Mouse (Mus musculus) frontal cortex, adult (tissue): ENCODE data around the gene Hipk2.

Experiments
- ATAC-seq: cut with Nextera tagmentation; 2 replicates; pipeline ENCODE4 v1.9.2; 2017; ENCODE audit warnings: mild to moderate bottlenecking, moderate library complexity, mixed read lengths; ENCODE audit not compliant: low TSS enrichment

Hipk2 gene

GRCm38 (mm10) chr6:38753729-38754128 is 122.2 kb downstream of the Hipk2 start:
- no peak for ATAC-seq

GRCm38 (mm10) chr6:38753025-38753424 is 122.9 kb downstream of the Hipk2 start:
- no peak for ATAC-seq

- ATAC-seq, result 0 out of 2 replicates have a peak, but pooled peaks have one; percentile 55
Measured at GRCm38 (mm10) chr6:38752495-38752894, 123.5 kb downstream of the Hipk2 start.

GRCm38 (mm10) chr6:38748037-38748436 is 127.9 kb downstream of the Hipk2 start:
- ATAC-seq, result no peak

- ATAC-seq, result no peak
Measured at GRCm38 (mm10) chr6:38743351-38743750, 132.6 kb downstream of the Hipk2 start.

GRCm38 (mm10) chr6:38742441-38742840 is 133.5 kb downstream of the Hipk2 start:
- no peak for ATAC-seq

- no peak for ATAC-seq
Measured at GRCm38 (mm10) chr6:38741024-38741423, 134.9 kb downstream of the Hipk2 start.

- ATAC-seq, result no peak
Measured at GRCm38 (mm10) chr6:38739266-38739665, 136.7 kb downstream of the Hipk2 start.

- no peak for ATAC-seq
Measured at GRCm38 (mm10) chr6:38737763-38738162, 138.2 kb downstream of the Hipk2 start.

GRCm38 (mm10) chr6:38736240-38736639 is 139.7 kb downstream of the Hipk2 start:
- ATAC-seq, result peak; percentile 79

- ATAC-seq, result 0 out of 2 replicates have a peak, but pooled peaks have one; percentile 42
Measured at GRCm38 (mm10) chr6:38732681-38733080, 143.3 kb downstream of the Hipk2 start.

- ATAC-seq, result peak; percentile 85
Measured at GRCm38 (mm10) chr6:38730169-38731146, 145.5 kb downstream of the Hipk2 start.

- ATAC-seq, result no peak
Measured at GRCm38 (mm10) chr6:38725515-38725914, 150.4 kb downstream of the Hipk2 start.

- ATAC-seq, result no peak
Measured at GRCm38 (mm10) chr6:38721361-38721760, 154.6 kb downstream of the Hipk2 start.

- no peak for ATAC-seq
Measured at GRCm38 (mm10) chr6:38719229-38719628, 156.7 kb downstream of the Hipk2 start.

- no peak for ATAC-seq
Measured at GRCm38 (mm10) chr6:38718625-38719024, 157.3 kb downstream of the Hipk2 start.

- no peak for ATAC-seq
Measured at GRCm38 (mm10) chr6:38715881-38716280, 160.1 kb downstream of the Hipk2 start.

- ATAC-seq, result no peak
Measured at GRCm38 (mm10) chr6:38713957-38714898, 161.7 kb downstream of the Hipk2 start.

- ATAC-seq, result peak; percentile 44
Measured at GRCm38 (mm10) chr6:38710449-38710848, 165.5 kb downstream of the Hipk2 start.

- peak; percentile 76 for ATAC-seq
Measured at GRCm38 (mm10) chr6:38704264-38704984, 171.5 kb downstream of the Hipk2 start.

GRCm38 (mm10) chr6:38703526-38703925 is 172.4 kb downstream of the Hipk2 start:
- no peak for ATAC-seq
